Mouse (Mus musculus) heart, postnatal 14 days (tissue): ENCODE results near the gene Extl1. TPM values are rescaled to one million over a fixed set of nuclear protein-coding genes. Genes with fewer than 3 reads are reported as not detected.
"Not testable (repeated sequence)": the region's sequence is repeated elsewhere in the genome, so short reads cannot be mapped to it uniquely, and the experiment has no call there.

ENCODE experiments used
- DNase-seq, 2 experiments: peaks; one replicate each; pipeline ENCODE4 v3.0.0; 2021 to 2022
- intact Hi-C: fragments of 180-260 bp; cut with DNase I; formaldehyde crosslinking; loops from one replicate; pipeline ENCODE4 v1.15.1; 2025
- total RNA-seq, 2 experiments: library from RNA; stranded (reverse); gene quantifications; 2 replicates each; pipeline ENCODE4 v1.2.3; 2021

Extl1 gene
- total RNA-seq, 2 experiments from 2014 or later: 11.4 to 12.0 TPM

DNA sequence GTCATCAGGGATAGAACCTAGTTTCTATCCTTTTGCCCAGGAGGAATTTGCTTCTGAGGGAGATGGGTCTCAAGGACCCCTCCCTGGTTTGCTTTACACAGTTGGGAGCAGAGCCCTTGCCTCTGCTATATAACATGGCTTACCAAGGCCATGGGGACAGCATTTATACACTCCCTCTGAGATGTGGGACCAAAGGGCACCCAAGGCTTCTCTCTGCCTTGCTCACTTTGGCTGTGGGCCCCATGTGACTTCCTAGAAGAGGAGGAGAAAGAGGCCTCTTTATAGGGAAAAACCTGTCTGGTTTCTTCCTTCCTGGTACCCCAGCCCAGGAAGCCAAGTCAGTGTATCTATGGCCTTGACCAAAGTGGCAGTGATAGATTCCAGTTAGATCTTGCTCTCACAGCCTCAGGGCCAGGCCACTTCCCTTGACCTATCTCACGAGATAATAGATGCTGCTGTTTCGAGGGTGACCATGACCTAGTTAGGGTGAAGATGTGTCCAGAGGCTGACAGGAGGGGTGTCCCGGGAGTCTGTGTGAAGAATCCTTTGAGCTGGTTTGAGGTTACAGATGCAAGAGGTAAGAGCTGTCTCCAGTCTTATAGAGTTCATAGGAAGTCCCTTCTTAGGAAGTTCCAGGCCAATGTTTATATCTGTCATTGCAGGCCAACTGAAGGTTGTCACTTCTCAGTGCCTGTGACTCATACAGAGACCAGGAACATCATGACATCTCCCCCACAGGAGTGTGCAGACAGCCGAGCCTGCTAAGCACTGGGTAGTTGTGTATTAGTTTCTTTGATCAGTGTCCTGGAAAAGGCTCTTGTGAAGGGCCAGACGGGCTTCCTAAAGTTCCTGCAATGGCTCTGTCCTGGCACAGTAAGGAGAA, 29.9 kb downstream of the Extl1 start:
- intact Hi-C loops: no loop called here
- DNase-seq: no peak

DNA sequence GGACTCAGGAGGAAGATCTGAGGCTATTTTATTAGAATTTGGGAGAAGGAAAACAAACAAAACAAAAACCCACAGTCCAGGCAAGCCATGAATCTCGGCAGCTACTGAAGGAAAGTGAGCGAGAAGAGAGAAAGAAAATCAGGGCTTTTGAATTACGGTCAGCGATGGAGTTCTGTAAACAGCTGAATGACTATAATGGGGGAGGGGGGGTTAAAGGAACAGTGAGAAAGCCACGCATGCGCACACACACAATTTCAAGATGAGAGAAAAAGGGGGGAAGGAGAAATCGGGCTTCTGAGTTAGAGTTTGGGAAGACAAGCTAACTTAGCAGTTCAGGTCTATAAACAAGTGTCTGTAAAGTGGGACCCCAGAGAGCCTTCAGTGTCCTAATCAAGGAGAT, 30.7 kb downstream of the Extl1 start:
- intact Hi-C loops: no loop called here
- DNase-seq: no peak

DNA sequence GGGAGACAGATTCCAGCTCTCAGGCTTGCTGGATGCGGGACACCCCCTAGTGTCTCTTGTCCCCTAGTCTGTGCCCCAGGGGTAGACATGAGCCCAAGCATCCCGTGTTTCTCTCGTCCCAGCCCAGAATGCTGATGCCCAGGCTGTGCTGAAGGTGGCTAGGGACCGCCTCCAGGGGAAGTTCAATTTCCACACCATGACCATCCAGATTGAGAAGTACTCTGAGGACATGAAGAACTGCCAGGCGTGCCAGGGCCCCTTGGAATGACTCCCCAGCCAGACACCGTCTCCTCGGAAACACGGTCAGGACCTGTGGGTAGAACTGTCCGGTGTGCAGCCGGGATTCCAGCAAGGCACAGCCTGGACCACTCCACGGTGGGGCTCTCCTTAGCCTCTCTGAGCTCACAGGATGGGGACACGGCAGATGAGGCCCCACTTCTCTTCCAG, 31.4 kb downstream of the Extl1 start:
- no peak for DNase-seq
- intact Hi-C loops: no loop called here

DNA sequence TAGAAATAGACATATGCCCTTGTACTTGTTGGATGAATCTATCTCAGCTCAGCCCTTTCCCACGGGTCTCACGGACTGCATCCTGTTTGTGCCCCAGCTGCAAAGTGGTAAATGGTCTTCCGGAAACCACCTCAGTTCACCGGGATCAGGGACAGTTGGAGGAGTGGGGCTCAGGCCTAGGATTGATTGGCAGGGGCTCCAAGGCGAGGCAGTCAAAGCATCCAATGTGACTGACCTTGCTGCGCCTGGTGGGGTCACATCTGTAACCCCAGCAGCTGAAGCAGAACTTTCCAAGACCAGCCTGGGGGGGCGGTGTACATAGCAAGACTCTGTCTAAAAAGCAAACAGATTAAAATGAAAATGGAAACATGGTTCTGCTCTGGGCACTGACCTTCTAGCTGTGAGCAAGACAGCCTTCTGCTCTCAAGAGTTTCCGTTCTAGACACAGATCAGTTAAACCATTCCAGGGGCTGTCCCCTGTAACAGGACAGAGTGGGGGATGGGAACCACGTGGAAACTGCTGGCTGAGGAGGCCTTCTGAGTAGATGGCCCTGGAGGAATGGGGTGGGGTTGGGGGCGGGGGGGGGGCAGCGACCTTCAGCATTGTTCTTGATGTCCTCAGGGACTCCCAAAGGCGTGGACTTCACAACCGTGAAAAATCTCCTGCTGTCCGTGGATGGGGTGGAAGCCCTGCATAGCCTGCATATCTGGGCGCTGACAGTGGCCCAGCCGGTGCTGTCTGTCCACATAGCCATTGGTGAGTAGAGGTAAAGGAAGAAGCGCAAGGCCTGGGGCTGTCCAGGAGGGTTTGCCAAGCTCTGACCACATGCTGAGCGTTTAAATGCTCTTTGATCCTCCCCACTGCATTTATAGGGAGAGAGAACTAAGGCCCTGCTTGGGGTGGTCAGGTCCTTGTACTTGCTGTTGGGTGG, 32.1 kb downstream of the Extl1 start:
- intact Hi-C loops: no loop called here

DNA sequence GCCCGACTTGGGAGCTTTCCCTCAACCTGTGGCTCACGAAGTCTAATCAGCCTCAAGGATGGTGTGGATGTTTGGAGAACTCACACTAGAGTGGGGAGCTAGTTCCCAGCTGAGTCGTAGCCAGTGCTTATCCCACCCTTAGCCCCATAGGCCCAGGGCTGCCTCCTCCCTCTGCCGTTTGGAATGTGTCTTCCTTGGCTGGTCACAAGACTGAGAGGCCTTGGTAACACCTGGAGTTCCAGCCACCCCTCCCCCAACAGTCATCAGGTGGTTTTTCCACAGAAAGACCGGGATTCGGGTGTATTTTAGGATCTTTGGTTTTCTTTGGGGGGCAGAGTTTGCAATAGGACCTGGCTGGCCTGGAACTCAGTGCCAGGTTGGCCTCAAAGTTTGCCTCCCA, 33.0 kb downstream of the Extl1 start:
- DNase-seq: no peak
- intact Hi-C loops: no loop called here

More for the DNA sequence above, 32.1 kb downstream of the Extl1 start:
- DNase-seq: peak in 1 of 2 experiments; percentile 18

DNA sequence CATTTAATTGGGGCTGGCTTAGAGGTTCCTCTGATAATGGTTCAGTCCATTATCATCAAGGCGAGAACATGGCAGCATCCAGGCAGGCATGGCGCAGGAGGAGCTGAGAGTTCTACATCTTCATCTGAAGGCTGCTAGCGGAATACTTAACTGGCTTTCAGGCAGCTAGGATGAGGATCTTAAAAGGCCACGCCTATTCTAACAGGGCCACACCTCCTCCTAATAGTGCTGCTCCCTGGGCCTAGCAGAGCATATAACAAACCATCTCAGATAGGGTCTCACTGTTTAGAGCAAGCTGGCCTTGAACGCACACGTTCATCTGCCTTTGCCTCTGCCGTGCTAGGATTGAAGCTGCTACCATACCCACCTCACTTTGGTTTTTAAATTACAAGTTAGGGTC, 33.8 kb downstream of the Extl1 start:
- DNase-seq: no peak

DNA sequence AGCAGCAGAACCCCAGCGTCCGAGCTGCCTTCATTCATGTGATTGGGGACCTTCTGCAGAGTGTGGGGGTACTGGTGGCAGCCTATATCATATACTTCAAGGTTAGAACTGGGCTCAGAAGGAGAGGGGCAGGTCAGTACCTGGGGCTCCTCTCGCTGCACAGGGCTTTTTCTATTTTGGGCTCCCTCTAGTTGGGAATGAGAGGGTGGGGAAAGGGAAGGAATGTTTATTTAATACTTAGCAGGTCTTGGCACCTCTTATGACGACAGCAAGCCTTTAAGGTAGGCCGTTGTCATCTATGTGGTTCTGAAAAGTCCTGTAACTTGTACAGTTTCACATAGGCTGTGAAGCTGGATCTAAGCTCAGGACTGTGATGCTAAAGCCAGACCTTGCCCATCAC, 35.1 kb downstream of the Extl1 start:
- DNase-seq: no peak
- intact Hi-C loops: no loop called here

More for the DNA sequence above, 33.8 kb downstream of the Extl1 start:
- intact Hi-C loops: no loop called here

DNA sequence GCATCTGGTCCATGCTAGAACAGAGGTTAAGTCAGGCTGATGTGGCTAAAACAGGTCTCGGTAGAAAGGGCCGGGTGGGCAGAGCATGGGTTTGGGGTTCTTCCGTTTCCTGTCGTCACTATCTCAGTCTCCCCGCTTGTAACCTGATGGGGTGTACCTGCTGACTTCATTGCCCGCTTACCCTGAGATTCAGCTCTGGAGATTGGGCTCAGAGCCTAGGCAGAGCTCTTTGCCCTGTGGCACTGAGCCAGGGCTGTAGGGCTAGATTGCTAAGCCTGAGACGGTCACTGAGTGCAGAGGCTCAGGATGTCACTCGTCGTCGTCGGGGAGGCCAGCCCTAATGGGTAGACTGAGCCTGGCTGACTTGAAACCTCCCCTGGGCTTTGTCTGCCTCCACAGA, 35.6 kb downstream of the Extl1 start:
- peak; percentile 42 to 51 for DNase-seq
- intact Hi-C loops: no loop called here

DNA sequence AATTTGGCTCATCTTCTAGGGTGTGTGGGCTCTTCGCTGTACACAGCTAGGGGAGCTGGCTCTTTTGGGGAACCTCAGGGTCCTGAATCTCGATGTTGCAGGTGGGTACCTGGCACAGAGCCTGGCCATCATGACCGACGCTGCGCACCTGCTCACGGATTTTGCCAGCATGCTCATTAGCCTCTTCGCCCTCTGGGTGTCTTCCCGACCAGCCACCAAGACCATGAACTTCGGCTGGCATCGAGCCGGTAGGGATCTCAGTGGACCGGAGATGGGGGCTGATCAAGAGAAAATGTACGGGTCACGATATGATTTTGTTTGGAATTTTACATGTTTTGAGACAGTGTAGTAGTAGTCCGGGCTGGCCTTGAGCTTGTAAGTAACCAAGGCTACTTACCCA, 37.8 kb downstream of the Extl1 start:
- no peak for DNase-seq
- intact Hi-C loops: no loop called here

DNA sequence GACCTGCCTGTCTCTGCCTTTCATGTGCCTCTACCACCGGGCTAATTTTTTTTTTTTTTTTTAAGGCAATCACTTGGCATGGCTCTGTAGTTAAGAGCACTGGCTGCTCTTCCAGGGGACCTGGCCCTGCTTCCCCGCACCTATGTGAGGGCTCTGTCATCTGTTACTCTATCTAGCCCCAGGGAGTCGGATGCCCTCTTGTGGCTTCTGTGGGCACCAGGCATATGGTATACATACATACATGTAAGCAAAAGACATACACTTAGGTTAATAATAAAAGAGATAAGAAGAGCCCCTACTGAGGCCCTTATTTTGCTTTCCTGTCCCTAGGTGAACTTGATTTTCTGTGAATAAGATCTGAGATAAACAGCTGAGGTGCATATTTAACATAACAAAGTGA, 39.0 kb downstream of the Extl1 start:
- intact Hi-C loops: no loop called here

DNA sequence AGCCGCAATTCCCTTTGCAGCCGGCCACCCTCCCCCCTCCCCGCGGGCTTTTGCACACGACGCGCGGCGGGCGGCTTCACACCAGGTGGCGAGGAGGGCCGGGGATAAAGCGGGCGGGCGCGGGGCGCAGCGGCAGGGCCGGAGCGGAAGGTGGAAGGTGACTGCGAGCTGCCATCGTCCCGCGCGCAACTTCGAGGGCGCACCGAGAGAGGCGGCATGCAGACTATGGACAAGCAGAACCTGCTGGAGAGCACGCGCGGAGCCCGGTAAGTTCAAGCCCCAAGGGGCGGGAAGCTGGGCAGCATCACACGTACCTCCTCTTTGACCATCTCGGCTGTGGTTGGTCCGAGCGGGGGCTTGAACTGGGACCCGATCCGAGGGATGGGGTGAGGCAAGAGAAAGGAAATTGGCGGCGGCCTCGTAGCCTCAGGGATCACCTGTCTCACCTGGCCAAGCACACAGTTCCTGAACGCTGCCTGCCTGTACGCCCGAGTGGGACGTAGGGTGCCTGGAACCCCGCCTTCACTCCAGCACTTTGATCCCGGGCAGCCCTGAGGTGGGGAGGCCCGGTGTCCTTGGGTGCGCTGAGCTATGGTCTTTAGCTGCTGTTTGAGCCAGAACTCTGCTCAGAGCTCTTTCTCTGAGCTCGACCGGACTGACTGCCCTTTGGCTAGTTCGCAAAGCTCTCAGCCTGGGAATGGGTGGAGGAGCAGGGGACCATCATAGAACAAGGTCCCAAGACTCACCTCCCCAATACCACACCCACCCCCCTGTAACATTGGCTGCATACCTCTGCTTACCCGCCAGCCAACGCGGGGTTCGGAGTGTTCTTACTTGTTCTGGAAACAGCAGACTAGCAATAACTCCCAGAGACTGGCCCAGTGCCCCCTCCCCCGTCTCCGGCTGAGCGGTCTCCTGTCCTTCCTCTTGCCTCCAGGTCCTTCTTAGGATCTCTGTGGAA, 40.3 kb downstream of the Extl1 start, which contains the start of gene Slc30a2:
TSS of gene Slc30a2 (plus strand) at position 111 of the 961 bp plus-strand sequence.
- intact Hi-C loops: no loop called here
- DNase-seq: no peak

More for the DNA sequence above, 39.0 kb downstream of the Extl1 start:
- no peak for DNase-seq

DNA sequence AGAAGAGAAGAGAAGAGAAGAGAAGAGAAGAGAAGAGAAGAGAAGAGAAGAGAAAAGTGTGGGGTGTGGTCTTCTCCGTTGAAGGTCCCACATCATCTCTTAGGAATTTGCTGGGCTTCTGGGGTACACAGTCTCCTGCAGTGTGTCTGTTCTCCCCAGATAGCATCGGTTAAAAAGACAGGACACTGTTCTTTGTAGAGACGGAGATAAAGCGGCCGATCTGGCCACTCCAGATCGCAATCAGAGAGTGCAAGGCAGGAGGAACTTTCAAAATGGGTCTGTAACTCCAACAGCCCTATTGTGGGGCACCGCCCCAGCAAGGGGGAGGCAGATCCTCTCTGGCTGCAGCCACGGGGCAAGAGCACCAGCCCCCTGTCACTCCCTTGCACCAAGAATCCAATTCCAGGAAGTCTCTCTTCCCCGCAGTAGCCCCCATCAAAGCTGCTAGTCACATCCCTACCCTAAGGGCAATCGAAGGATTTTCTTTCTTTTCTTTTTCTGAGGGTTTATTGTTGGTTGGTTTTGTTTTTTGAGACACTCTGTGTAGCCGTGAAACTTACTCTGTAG, 41.4 kb downstream of the Extl1 start:
- intact Hi-C loops: no loop called here
- DNase-seq: no peak

DNA sequence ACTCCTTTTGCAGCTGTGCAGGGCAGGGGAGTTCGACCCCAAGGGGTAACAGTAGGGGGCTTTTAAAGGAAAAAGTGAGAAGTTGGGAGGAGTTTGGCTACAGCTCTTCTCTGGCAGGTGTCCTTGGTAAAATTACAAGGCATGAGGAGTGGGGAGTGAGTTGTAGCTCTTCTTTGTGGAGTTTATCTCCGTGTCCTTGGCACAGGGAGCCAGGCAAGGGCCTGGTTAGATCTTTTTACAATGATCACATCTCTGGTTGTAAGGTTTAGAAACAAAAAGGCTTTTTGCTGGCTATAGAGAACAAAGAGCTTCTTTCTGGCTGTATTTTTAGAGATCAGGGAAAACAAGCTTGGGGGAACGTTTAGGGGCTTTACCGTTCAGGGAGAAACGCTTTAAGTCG, 42.4 kb downstream of the Extl1 start:
- intact Hi-C loops, DNase-seq: not testable (repeated sequence)

DNA sequence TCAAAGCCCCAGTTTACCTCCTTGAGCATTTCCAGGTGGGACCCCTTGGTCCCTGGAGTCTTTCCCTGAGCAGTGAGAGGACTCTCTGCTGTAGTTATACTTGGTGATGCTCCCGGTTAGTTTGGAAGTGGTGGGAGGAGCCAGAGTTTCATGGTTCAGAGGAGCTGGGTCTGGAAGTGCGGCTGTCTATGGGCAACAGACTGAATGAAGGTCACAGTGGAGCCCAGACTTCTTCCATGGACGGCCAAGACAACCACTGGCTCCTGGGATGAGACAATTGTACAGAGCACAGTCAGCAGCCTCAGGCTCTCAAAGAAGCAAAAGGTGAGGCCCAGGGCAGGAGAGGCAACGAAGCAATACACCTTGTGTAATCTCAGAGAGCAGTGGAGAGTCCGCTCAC, 53.4 kb downstream of the Extl1 start:
- intact Hi-C loops: no loop called here
- no peak for DNase-seq

DNA sequence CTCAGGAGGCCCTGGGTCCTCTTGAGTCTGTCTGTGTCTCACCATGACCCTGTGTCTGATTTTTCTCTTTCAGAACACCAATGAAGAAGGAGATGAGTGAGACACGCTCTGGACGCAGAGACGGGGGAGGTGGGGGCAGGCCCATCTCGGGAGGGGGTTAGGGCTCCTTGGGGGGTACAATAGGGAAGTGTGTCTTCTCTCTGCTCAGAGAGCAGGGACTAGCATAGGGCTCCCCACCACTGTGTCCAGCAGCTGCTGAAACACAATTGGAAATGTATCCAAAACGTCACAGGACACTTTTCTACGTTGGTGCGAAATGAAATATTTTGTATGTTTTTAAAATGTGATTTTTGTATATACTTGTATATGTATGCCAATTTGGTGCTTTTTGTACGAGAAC, 54.8 kb downstream of the Extl1 start:
- DNase-seq: no peak
- intact Hi-C loops: no loop called here

DNA sequence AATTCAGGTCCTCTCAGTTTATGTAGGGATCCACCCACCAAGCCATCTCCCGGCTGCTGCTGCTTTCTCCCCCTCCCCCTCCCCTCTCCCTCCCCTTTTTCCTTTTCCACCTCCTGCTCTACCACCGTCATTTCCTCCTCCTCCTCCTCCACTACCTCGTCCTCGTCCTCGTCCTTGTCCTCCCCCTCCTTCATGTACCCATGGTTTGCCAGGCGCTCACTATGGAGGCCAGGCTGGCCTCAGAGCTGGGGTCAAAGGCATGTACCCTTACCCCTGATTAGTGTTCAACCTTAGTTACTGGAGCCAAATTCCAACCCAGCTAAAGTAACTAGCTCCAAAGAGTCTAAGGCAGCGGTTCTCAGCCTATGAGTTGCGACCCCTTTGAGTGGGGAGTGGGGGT, 55.5 kb downstream of the Extl1 start:
- no peak for DNase-seq
- intact Hi-C loops: no loop called here

DNA sequence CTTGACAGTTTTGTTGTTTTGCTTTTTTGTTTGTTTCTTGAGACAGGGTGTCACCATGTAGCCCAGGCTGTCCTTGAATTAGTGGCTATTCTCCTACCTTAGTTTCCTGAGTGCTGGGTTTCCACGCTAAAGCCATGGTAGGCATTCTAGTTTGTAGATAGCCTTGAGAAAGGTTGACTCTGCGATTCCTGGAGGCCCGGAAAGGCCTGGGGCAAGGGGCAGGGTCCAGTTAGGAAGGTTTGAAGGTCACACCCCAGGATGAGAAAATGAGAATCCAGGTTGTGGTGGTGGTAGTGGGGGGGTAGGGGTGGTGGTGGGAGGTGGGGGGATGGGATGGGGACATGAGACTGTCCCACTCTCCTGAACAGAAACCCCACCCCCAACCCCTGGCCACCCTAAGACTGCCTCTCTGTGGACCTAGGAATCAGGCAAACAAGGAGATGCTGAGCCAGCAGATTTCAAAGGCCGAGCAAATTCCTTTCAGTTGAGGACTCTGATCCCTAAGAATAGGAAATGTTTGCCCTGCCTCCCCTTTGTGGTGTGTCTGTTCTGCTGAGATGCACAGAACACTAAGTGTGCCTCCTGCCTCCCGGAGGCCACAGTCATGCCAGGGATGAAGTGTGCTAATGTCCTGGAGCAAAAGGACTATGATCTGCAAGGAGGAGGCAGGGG, 56.7 kb downstream of the Extl1 start:
- intact Hi-C loops: no loop called here
- DNase-seq: no peak

DNA sequence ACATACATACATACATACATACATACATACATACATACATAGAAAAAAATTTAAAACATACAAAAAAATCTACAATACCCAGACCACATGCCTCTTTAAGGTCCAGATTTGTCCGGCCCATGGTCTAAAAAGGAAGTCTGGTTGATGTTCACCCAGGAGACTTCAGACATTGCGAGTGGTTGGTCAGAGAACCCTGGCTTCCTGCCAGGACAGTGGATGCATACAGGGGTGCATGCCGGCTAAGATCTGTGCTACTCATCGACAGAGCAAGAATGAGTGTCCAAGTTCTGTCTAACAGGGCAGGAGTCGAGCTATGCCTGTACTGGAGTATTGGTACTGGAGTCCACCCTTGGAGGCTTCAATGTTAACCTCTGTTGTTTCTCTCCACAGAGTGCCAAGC, 59.0 kb downstream of the Extl1 start:
- no peak for DNase-seq
- intact Hi-C loops: loop anchor here (5.0 kb wide), 1 partner anchor 33 kb away; no protein-coding TSS in a partner anchor

DNA sequence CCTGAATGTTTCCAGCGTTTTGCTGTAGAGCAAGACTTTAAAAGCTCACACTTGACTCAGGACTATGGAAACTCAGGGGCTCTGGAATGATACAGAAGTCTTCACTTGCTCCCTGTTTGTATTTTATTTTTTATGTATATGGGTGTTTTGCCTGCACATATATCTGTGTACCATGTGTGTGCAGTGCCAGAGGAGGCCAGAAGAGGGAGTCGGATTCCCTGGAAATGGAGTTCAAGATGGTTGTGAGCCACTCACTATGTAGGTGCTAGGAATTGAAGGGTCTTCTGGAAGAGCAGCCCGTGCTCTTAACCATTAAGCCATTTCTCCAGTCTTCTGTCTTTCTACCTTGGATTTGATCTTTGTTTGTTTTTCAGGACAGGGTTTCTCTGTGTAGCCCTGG, 62.1 kb downstream of the Extl1 start:
- no peak for DNase-seq
- intact Hi-C loops: loop anchor here (5.0 kb wide), 1 partner anchor 36 kb away; no protein-coding TSS in a partner anchor
